Mouse (Mus musculus): Measurements from ENCODE around the gene Izumo4.

Izumo4 gene

DNA sequence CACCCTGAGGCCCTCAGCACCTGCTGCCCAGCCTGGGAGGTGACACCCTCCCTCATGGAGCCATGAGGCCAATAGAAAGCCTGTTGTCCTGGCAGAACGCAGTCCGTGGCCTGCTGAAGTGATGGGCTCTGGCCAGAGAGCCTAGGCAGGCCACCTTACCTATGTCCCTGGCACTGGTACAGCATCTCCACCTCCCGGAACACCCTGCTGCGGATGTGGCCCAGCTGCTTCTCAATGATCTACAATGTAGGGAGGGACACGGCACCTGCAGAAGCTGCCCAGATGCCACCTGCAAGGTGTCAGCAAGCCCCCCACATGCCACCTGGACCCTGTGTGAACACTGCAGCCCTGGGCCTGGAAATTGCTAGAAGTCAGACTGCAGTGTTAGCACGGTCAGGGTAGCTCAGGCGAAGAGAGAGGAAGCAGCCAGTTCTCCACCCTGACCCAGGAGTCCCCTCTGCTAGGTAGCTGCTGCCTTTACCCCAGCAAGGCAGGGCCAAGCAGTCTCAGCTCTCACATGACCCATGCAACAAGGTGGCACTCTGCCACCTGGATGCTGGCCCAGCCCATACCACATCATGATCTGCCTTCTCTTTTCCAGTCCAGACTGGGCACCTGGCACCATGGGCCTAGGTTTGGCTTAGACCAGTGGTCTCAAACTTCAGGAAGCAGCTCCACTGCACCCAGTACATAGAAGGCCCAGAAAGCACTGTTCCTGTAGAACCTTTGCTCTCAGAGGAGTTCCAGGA is 32.1 kb upstream of the Izumo4 start:
- DNase-seq (ENCODE audit: low read depth, low spot score): no peak

GRCm38 (mm10) chr10:80670531-80670930 is 31.5 kb upstream of the Izumo4 start:
- no peak for DNase-seq (ENCODE audit: low read depth, low spot score)

DNA sequence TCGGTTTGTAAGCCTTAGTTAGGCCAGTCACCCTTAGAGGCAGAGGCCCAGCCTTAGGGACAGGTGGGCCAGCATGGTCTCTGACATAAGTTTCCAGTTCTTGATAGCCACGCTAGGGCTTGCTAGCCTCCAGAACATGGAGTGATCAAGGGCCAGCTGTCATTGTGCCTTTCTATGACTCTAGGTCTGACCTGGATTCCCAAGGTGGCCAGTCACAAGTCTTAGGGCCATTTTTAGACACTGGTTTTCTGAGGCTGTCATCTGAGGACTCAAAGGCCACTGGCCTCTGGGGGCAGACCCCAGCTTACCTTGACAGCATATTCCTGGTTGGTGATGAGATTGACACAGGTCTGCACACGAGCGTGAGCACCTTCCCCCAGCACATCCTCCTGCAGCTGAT is 30.7 kb upstream of the Izumo4 start:
- no peak for DNase-seq (ENCODE audit: low read depth, low spot score)

DNA sequence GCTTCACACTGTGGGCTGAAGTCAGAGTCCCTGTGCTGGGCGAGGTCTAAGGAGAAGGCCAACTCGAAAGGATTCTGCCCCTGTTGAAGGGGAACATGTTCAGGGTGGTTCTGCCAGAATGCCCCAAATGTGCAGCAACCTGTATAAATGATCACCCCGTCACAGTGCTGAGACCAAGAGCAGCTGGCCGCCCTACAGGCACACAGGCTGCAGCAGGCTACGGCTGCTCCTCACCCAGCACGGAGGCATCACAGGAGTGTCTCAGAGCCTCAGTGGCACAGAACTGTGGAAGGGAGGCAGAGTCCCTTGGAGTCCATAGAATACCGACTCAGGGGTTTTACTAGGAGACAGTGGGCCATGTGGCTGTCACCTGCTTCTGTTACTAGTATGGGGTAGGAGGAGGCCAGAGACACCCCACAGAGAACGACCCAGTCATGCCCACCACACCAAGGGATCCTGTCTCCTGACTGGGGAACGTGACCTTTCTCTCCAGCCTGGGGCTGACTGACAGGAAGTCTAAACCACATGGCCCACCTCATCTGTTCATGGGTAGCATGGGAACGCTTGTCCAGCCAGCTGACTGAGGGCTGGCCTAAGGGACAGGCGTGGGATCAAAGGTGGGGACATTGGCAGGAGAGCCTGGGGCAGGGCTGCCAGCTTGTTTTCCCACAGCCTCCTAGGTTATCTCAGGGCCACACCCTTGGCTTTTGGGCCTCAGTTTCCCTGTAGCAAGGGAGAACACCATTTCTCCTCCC is 29.9 kb upstream of the Izumo4 start:
- no peak for DNase-seq (ENCODE audit: low read depth, low spot score)

GRCm38 (mm10) chr10:80673690-80674089 is 28.3 kb upstream of the Izumo4 start:
- DNase-seq (ENCODE audit: low read depth, low spot score): no peak

DNA sequence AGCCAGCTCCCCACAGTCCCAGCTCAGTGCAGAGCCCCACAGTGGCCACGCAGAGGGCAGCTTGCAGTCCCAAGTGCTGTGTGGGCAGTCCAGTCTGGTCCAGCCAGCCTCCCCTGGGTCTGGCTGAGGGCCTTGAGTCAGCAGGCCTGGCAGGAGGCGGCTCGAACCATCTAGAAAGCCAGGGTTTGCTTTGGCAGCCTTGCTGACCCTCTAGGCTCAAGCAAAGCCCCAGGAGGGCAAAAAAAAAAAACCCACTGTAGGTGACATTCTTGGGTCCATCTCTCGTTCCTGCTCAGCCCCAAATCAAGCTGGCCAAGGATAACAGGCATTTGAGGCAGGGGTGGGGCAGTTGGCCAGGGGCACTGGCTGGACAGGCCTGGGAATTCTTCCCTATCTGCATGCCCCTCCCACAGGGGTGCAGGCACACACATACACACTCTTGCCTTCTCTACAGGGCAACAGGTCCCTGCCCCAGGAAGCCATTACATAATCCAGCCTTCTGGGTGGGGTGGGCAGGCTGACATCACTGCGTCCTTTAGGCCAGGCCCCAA is 27.7 kb upstream of the Izumo4 start:
- no peak for DNase-seq (ENCODE audit: low read depth, low spot score)

DNA sequence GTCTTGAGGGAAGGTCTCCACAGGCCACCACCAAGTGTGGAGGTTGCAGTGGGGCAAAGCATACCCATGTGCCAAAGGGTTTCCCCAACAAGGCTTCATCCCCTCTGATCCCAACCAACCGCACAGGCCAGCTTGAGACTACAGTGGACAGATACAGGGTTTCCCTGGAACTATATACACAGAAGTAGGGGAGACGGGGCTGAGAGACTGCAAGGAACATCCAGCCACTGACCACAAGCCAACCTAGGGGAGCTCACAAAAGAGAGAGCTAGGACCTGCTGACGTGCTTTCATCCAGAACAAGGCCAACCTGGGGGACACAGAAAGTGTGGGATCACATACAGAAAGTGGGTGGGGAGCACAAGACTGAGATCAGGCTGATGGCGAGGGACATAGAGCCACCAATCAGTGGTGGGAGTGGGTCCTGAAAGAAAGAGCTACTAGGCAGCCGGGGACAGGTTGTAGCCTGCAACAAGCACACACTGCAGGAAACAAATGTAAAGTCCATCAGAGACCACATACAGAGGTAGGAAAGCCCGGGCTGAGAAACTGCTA is 27.1 kb upstream of the Izumo4 start:
- DNase-seq (ENCODE audit: low read depth, low spot score): no peak

DNA sequence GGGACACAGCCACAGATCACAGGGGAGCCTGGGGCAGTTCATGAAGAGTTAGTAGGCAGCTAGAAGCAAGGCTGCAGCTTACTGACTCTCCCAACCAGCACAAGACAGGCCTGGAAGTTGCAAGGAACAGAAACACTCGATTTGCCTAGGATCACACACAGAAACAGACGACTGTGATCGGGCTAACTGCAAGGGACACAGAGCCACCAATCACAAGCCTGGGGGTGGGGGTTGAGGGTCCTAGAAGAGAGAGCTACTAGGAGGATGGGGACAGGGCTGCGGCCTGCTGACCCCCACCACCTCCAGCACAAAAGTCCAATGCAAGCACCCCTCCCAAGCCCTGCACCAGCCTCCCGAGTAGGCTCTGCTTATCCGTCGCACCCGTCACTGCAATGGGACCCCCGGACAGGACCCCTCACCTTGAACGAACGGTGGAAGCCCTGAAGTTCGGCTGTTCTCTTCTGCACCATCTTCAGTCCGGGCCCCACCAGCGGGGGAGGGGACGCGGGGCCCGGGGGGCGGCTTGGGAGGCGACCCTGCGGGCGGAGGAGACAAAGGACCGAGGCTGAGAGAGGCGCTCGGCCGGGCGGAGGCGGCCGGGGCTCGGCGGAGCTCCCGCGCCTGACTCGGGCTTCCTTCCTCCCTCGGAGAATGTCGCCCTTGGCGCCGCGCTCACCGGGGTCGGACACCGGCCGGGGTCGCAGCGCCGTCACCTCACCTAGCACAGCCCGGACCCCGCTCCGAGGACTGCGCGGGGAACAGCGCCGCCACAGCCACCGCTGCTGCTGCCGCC is 26.4 kb upstream of the Izumo4 start:
- no peak for DNase-seq (ENCODE audit: low read depth, low spot score)

DNA sequence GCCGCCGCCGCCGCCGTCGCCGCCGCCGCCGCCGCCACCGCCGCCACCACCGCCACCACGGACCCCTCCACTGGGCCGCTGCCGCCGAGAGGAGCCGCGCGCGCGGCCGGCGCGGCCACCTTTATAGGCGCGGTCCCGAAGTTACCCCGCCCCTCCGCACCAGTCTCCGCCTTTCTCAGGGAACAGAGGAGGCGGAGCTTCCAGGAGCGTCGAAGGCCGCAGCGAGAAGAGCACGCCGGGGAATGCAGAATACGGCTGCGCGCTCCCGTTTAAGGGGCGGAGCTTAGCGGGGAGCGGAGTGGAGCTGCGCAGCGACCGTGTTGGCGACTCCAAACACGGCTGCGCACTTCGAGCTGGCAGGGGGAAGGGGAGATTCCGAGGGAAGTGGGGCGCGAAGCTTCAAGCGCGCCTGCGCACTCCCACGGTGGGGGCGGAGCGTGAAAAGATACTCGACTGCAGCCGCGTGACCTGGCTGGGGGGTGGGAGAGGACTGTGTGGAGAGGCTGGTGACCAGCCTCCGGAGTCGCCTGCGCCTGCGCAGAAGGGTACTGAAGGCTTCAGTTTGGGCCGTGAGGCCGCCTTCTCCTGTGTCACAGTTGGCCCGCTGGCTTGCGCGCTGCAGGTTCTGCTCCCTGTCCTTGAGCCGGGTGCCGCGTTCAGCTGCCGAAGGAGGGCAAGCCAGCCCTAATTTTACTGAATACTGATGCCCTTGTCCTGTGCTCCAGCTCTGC is 25.6 kb upstream of the Izumo4 start:
- peak; percentile 100 for DNase-seq (ENCODE audit: low read depth, low spot score)

- peak; percentile 86 for DNase-seq (ENCODE audit: low read depth, low spot score)
Observed at GRCm38 (mm10) chr10:80677128-80677875, 24.7 kb upstream of the Izumo4 start.

DNA sequence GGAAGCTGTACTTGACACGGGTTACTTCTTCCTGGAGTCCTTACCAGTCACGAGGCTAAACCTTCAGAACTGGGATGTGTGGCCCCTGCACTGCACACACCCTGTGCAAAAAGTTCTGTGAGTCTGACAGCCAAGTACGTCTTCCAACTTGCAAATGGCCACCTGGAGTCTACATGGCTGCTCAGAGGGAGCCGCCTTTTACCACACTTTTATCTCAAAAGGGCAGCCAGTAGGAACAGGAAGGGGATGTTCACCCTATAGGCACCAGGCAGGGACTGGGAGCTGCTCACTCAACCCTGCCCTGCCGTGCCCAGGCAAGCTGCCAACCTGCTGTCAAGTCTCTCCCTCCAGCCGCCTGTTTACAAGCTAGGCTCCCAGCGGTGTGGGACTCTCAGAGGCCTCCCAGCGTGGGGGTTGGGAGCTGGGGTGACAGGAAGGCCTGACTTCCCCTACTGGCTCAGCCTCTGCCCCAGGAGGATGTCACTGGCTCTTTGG is 24.0 kb upstream of the Izumo4 start, which contains the start of gene Mknk2:
TSS of gene Mknk2 (minus strand) at position 171 of the 495 bp plus-strand sequence.
- peak; percentile 95 for DNase-seq (ENCODE audit: low read depth, low spot score)

DNA sequence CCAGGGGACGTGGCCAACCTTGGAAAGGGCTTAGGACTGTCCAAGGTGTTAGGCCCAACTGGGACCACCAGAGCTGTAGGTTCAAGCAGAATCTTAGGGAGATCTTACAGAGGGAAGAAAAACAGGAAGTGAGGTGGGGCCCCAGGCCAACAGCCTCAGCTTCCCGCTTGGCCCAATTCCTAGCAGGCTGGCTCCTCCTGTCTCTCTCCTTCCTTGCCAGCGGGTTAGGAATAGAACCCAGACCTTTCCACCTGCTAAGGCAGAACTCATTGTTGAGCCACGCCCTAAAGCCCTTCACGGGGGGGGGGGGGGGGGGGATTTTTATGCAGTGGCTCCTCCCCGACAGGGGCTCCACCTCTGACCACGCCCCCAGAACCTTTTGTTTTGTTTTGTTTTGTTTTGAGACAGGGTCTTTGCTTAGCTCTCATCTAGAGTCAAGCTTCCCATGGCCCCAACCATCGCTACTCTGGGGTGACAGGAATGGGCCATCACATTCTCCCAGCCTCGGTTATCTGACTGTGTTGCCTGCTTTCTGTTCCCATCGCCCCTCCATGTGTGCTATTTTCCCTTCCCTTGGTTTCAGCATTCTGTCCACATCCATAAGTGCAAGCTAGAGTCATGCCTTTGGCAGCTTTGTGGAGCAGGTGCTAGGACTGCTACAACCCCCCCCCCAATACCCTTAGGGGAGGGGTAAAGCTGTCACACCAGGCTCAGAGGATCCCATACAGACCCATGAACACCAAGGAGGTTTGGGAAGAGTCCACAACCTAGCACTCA is 23.2 kb upstream of the Izumo4 start:
- peak; percentile 75 for DNase-seq (ENCODE audit: low read depth, low spot score)

DNA sequence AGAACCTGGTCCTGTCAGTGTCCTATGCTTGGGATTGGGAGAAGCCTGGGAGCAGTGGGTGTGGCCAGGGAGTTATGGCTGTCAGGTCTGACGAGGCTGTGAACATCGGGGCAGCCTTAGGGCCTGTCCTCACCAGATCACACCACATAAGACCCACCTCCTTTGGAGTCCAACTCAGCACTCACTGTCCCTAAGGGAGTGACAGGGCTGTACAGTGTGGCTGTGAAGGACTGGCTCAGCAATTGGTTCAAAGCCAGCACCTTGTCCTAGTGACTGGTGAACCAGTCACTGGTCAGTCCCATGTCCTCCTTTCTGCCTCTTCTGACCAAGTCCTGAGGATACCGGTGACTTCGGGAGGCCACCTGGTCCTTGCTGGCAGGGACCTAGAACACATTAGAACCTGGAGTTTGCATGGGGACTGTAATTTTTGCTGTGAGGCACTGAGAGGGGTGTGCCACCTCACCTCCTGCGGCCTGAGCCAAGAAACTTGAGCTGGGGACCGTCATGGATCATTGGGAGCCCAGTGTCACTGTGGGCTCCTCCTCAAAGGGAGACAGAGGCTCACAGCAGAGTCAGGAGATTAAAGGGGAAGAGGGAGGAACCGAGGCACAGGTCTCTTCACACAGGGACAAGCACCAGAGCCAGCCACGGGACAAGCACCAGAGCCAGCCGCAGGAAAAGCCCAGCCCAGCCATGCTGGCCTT is 22.3 kb upstream of the Izumo4 start:
- no peak for DNase-seq (ENCODE audit: low read depth, low spot score)

DNA sequence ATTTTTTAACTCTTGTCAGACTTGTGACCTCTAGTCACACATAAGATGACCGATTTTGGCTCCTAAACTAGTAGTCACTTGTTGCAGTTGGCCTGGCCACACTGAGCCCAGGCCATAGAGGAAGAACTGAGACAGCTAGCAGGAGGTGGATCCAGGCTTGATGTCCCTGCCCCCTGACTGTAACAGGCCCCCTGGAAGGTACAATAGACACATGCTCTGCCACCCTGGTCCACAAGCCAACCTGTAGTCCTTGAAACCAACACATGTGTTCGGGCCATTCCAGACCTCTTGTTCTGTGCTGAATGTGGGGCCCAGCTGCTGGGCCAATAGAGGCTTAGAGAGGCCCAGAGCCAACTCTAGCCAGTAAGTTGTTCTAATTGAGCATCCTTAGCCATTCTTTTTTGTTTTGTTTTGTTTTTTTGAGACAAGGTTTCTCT is 21.7 kb upstream of the Izumo4 start:
- no peak for DNase-seq (ENCODE audit: low read depth, low spot score)

GRCm38 (mm10) chr10:80682003-80682402 is 20.0 kb upstream of the Izumo4 start:
- DNase-seq (ENCODE audit: low read depth, low spot score): peak; percentile 79

DNA sequence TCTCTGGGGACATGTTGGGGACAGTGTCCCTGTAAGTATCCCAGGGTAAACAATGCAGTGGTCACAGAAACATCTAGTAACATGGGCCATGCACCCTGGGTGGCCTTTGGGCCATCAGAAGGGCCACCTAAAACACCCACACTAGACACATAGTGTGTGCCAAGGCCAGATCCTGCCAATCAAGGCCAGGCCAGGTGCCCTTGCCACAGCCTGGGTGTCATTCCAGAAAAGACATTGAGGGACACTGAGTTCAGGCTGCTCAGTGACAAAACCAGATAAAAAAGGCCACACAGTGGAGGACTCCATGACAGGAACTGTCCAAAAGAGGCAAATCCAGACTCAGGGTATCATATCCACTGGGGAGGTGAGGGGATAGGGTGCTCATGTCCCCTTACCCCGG is 18.3 kb upstream of the Izumo4 start:
- no peak for DNase-seq (ENCODE audit: low read depth, low spot score)

- peak; percentile 82 for DNase-seq (ENCODE audit: low read depth, low spot score)
Observed at GRCm38 (mm10) chr10:80684214-80684613, 17.8 kb upstream of the Izumo4 start.

DNA sequence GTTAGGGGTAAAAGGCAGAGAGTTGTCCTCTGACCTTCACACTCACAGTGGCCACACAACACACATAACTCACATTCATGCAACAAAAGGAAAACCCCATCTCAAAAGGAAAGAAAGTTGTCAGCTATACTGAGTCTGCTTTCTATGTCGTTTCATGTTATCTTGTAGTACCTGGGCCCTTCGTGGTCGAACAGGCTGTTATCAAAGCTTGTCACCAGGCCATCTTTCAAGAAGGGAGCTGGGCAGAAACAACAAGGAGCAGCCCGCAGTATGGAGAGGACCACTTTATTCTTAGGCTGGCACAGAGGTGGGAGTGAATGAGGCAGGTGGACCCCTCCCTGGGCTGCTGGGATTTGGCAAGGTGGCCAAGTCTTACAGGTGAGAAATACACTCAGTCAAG is 17.0 kb upstream of the Izumo4 start:
- DNase-seq (ENCODE audit: low read depth, low spot score): no peak

- DNase-seq (ENCODE audit: low read depth, low spot score): no peak
Observed at GRCm38 (mm10) chr10:80686617-80687016, 15.4 kb upstream of the Izumo4 start.
